Mouse (Mus musculus) brain, adult 10 weeks (tissue): ENCODE results near the gene Rpain. TPM values are rescaled to one million over a fixed set of nuclear protein-coding genes. Genes with fewer than 3 reads are reported as not detected.

Source experiments
- polyA plus RNA-seq: library from polyadenylated mRNA; stranded (reverse); fragments of 350-450 nt; fragmentation: Illumina TruSeq; extraction: RNeasy Lipid Tissue Mini Kit (QIAGEN cat#74804); gene quantifications from one replicate; pipeline ENCODE4 v1.2.3, GENCODE M21; 2015; ENCODE audit warnings: low read depth, low replicate concordance

Gene Rpain
- polyA plus RNA-seq: 54.1 TPM

GRCm38 (mm10) chr11:70969821-70970559 is at the start of gene Rpain, which contains the start of gene Nup88:
Rpain (plus strand) TSS chr11:70970213.
Nup88 (minus strand) TSS chr11:70969973.

GRCm38 (mm10) chr11:70982557-70983228 is 12.7 kb downstream of the Rpain start, which contains the start of gene C1qbp:
C1qbp (minus strand) TSS chr11:70983026.

GRCm38 (mm10) chr11:71004316-71004773 is 34.3 kb downstream of the Rpain start, which contains the start of gene Dhx33:
Dhx33 (minus strand) TSS chr11:71004437.

GRCm38 (mm10) chr11:71019201-71020068 is 49.4 kb downstream of the Rpain start, which contains the start of the genes Mis12 and Derl2:
Mis12 (plus strand) TSS chr11:71019611.
Derl2 (minus strand) TSS chr11:71019841.

Other genes starting within 250 kb of the Rpain start
- gene Zfp3, start 206.0 kb upstream of the Rpain start, polyA plus RNA-seq: 16.0 TPM
- gene Scimp, start 157.6 kb upstream of the Rpain start, polyA plus RNA-seq: not detected
- 62.1 TPM for gene Rabep1, start 125.4 kb upstream of the Rpain start, polyA plus RNA-seq
- gene Nup88, start 240 bp upstream of the Rpain start, polyA plus RNA-seq: 67.1 TPM
- 114 TPM for gene C1qbp, start 12.8 kb downstream of the Rpain start, polyA plus RNA-seq
- gene Dhx33, start 34.2 kb downstream of the Rpain start, polyA plus RNA-seq: 23.6 TPM
- 21.3 TPM for gene Mis12, start 49.4 kb downstream of the Rpain start, polyA plus RNA-seq
- gene Derl2, start 49.6 kb downstream of the Rpain start, polyA plus RNA-seq: 20.6 TPM
- gene 6330403K07Rik, start 63.3 kb downstream of the Rpain start, polyA plus RNA-seq: 417 TPM
- 0.12 TPM for gene Nlrp1a, start 174.5 kb downstream of the Rpain start, polyA plus RNA-seq